ENCODE assay signal across 9 mouse cellular contexts in the genomic region with DNA sequence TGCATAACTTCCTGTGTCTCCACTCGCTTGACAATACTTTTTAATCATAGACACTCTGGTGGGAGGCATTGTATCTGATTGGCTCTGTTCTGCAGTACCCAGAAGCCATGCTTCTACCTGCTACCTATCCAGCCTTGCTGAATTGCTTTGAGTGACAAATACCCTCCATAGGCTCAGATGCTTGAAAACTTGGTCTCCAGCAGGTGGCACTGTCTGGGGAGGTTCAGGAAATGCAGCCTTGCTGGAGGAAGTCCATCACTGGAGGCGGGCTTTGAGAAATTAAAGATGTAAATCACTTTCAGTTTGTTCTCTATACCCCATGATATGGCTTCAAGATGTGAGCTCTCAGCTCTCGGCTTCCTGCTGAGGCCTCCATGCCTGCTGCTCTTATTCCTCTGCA. TPM values are rescaled to one million over a fixed set of nuclear protein-coding genes. Genes with fewer than 3 reads are reported as not detected.
A peak's percentile ranks its signal among the peaks of the same experiment; 100 is the strongest.
DNase-seq lines count a peak whose midpoint lies in the region; ATAC-seq and TF ChIP-seq lines count a peak whose summit lies in the region.
"Had no signal": no experiment of that assay in that cellular context is flagged by ENCODE, and none has a peak within 500 bp of the region (broad histone marks: within the 10 kb centered on the region; RNA-seq: fewer than 3 reads in every experiment).

No protein-coding gene starts in this region.

- H3K27me3 ChIP-seq in intestine, postnatal 0 days (replicated peaks; ENCODE audit: control insufficient read depth, insufficient read depth, low read length), result no peaks in the 10 kb centered on the region
- no peaks in the 10 kb centered on the region for H3K27me3 ChIP-seq in intestine, embryonic 16.5 days (replicated peaks; ENCODE audit: control insufficient read depth, insufficient read depth, low read length)
- H3K27me3 ChIP-seq in neural tube, embryonic 15.5 days (replicated peaks), result no peaks in the 10 kb centered on the region

- no peaks in the 10 kb centered on the region for H3K36me3 ChIP-seq in intestine, postnatal 0 days (ENCODE audit: control insufficient read depth, insufficient read depth)
- no peaks in the 10 kb centered on the region for H3K36me3 ChIP-seq in intestine, embryonic 16.5 days (ENCODE audit: control insufficient read depth, insufficient read depth, low read length)
- H3K36me3 ChIP-seq in neural tube, embryonic 15.5 days, result no peaks in the 10 kb centered on the region

- H3K9me3 ChIP-seq in intestine, postnatal 0 days (ENCODE audit: control insufficient read depth), result no peaks in the 10 kb centered on the region
- H3K9me3 ChIP-seq in intestine, embryonic 16.5 days (ENCODE audit: control insufficient read depth, low read length), result no peaks in the 10 kb centered on the region
- no peaks in the 10 kb centered on the region for H3K9me3 ChIP-seq in neural tube, embryonic 15.5 days (replicated peaks)

- no peak overlapping the region for H3K4me3 ChIP-seq in intestine, postnatal 0 days (ENCODE audit: low read depth, low read length)
- H3K4me3 ChIP-seq in intestine, embryonic 16.5 days (ENCODE audit: low read length), result no peak overlapping the region
- no peak overlapping the region for H3K4me3 ChIP-seq in neural tube, embryonic 15.5 days (replicated peaks)
- H3K4me3 ChIP-seq: myocyte had no signal

- no peak overlapping the region for H3K4me2 ChIP-seq in intestine, postnatal 0 days (replicated peaks; ENCODE audit: low read depth)
- no peak overlapping the region for H3K4me2 ChIP-seq in intestine, embryonic 16.5 days (ENCODE audit: low read depth, low read length)
- no peak overlapping the region for H3K4me2 ChIP-seq in neural tube, embryonic 15.5 days

- H3K4me1 ChIP-seq in intestine, postnatal 0 days (replicated peaks; ENCODE audit: control insufficient read depth, insufficient read depth, low read length), result no peaks in the 10 kb centered on the region
- H3K4me1 ChIP-seq in intestine, embryonic 16.5 days (ENCODE audit: control insufficient read depth, insufficient read depth, low read length), result no peaks in the 10 kb centered on the region
- H3K4me1 ChIP-seq in neural tube, embryonic 15.5 days, result peaks cover 21% of the 10 kb centered on the region

- H3K27ac ChIP-seq in intestine, postnatal 0 days (ENCODE audit: low read depth, low read length), result no peak overlapping the region
- H3K27ac ChIP-seq in intestine, embryonic 16.5 days (ENCODE audit: low read length), result no peak overlapping the region
- H3K27ac ChIP-seq in neural tube, embryonic 15.5 days (replicated peaks), result no peak overlapping the region

- DNase-seq in thymus, postnatal 14 days, result peak; percentile 11
- DNase-seq in thymus, postnatal 10 days (ENCODE audit: low spot score in 2 of 2), result no peak
- peak; percentile 48 for DNase-seq in brain, adult 2 months (ENCODE audit: low read depth, low spot score)
- peak; percentile 54 for DNase-seq in mesoderm, embryonic 11.5 days (ENCODE audit: low read depth, low spot score)
- DNase-seq in thymus, postnatal 0 days (ENCODE audit: low spot score), result no peak

- TF ChIP-seq CTCF in intestine, postnatal 0 days (IDR thresholded peaks at IDR 0.05; ENCODE audit: low read depth), result peak; percentile 73

- H3K9ac ChIP-seq in intestine, postnatal 0 days (ENCODE audit: low read depth, low read length), result no peak overlapping the region
- no peak overlapping the region for H3K9ac ChIP-seq in intestine, embryonic 16.5 days (ENCODE audit: low read depth, low read length)
- no peak overlapping the region for H3K9ac ChIP-seq in neural tube, embryonic 15.5 days (replicated peaks)

- WGBS in intestine, postnatal 0 days, result 87% methylated on average over 3 of the region's 3 CpGs
- 88% methylated on average over 3 of the region's 3 CpGs for WGBS in intestine, embryonic 16.5 days
- 88% methylated on average over 3 of the region's 3 CpGs for WGBS in neural tube, embryonic 15.5 days

- ATAC-seq in intestine, postnatal 0 days, result no peak
- no peak for ATAC-seq in intestine, embryonic 16.5 days
- no peak for ATAC-seq in neural tube, embryonic 15.5 days (ENCODE audit: low FRiP score)

RNA-seq across cellular contexts. Expression of a gene that starts 48.1 kb away (rescaled TPM):
- 2.3 and 2.6 TPM in 2 replicates for polyA plus RNA-seq in intestine, postnatal 0 days (2015; fragmentation: Nextera tagmentation; extraction: Ambion mirVana)
- polyA plus RNA-seq in intestine, embryonic 16.5 days (2015; fragmentation: Nextera tagmentation; extraction: Ambion mirVana), result 3.5 and 3.6 TPM in 2 replicates
- 38.1 and 43.5 TPM in 2 replicates for polyA plus RNA-seq in neural tube, embryonic 15.5 days (2015; fragmentation: Nextera tagmentation; extraction: Ambion mirVana)
- polyA plus RNA-seq in thymus, postnatal 0 days (2015; fragmentation: Nextera tagmentation; extraction: Ambion mirVana), result 22.8 and 27.4 TPM in 2 replicates

Comparison
In these comparisons a context has a peak if more than half of its experiments do, and no peak if none do; other contexts are left out.
1. DNase-seq: peak in thymus, postnatal 14 days (single experiment), brain, adult 2 months (single experiment) and mesoderm, embryonic 11.5 days (single experiment); none in thymus, postnatal 10 days (0 of 2) and thymus, postnatal 0 days (single experiment).